Mouse (Mus musculus) brain, embryonic 14.5 days (tissue): Measurements from ENCODE around the gene Pnpla2.

Experiments
- CTCF ChIP-seq: fragments of 200-500 bp; IDR thresholded peaks from 2 replicates; pipeline ENCODE4 v1.5.1; 2012; ENCODE audit warnings: inconsistent platforms, mild to moderate bottlenecking, moderate library complexity, borderline replicate concordance; ENCODE audit not compliant: insufficient read depth, insufficient read length; ENCODE audit errors: extremely low read depth
- POLR2A ChIP-seq: fragments of 200-500 bp; IDR thresholded peaks from 2 replicates; pipeline ENCODE4 v1.6.1; 2012; ENCODE audit warnings: mild to moderate bottlenecking, inconsistent platforms, borderline replicate concordance; ENCODE audit not compliant: poor library complexity, insufficient read depth, insufficient read length, severe bottlenecking; ENCODE audit errors: extremely low read depth

- TF ChIP-seq CTCF = no peak
- TF ChIP-seq POLR2A = no peak
Observed at GRCm38 (mm10) chr7:141485606-141486005, 30.6 kb downstream of the Pnpla2 start.
